Mouse (Mus musculus) heart, postnatal 14 days (tissue): ENCODE measurements at regions not wholly inside any gene's neighbourhood (a gene's known extent, or its start where the extent isn't known, plus 50 kb on each side); places are given as distances from the start of the nearest gene placed in this dataset.
A peak's percentile ranks its signal among the peaks of the same experiment; 100 is the strongest.

Experiments used
- DNase-seq, 2 experiments: peaks; one replicate each; pipeline ENCODE4 v3.0.0; 2021 to 2022
- intact Hi-C: fragments of 180-260 bp; cut with DNase I; formaldehyde crosslinking; loops from one replicate; pipeline ENCODE4 v1.15.1; 2025

DNA sequence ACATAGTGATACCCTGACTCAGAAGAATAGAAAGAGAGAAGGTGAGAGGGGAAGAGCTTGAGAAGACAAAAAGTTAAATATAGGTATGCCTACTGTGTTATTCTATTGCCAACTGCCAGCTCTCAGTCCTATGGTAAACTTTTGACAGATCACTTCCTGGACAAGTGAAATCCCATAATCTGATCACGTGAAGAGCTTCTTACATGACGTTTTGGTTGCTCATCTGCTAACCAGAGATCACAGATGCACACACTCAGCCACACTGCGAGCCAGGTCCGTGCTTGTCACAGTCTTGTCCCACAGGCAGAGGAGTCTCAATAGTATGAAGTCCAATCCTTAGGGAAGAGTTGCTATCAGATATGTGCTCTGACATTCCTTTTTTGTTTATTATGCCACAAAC, 147.8 kb upstream of the Zfp703 start:
- no peak for DNase-seq
- intact Hi-C loops, result no loop called here

DNA sequence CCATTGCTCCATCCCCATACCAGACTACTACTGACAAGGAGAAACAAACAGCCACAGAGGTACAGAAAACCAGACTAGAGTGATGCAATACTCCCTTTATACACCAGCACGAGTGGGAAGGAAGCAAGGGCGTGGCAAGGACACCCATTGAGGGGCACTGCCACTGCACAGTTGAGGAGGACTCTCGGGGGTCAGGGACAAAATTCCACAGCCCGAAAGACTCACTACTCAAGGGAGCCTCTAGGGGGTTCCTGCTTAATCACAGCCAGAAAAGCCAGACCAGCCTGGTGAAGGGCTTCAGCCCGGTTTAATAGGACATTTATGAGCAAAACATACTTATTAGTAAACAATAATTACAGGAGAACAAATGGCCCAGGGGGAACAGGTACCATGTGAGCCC, 146.0 kb upstream of the Zfp703 start:
- no peak for DNase-seq
- intact Hi-C loops, result loop anchor here (5.0 kb wide), 1 partner anchor 146 kb away; the partner anchor contains the start of gene Zfp703

DNA sequence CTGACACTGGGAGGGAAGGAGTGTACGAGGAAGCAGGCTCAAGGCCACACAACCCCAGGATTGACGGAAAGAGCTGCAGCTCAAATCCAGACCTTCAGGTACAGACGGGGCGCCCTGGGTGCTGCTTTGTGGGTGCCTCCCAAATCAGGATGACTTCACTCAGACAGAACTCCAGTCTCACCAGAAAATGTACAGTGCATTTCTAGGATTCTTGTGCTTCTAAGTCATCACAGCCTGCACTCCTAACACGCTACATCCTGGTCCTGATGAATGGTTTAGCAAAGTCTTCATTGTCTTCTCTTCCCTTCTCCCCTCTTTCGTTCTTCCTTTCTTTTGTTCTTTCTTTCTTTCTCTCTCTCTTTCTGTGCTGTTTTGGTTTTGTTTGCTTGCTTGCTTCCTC, 145.3 kb upstream of the Zfp703 start:
- intact Hi-C loops, result loop anchor here (5.0 kb wide), 1 partner anchor 146 kb away; the partner anchor contains the start of gene Zfp703

DNA sequence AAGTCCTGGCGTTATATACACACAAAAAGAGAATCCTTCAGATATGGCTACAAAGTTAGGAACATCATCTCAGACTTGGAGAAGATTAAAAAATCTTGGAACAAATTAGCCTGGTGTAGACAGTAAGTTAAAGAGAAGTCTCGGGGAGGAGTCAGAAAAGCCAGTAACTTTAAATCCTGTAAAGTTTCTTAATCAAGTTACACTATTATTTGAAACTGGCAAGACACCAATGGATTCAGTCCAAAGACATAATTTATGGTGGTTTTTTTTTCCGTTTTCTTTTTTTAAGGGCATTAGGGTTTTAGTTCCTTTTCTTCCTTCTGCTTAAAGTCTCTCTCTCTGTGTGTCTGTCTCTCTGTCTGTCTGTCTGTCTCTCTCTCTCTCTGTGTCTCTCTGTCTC, 144.6 kb upstream of the Zfp703 start:
- intact Hi-C loops, result loop anchor here (5.0 kb wide), 1 partner anchor 145 kb away; the partner anchor contains the start of gene Zfp703
- no peak for DNase-seq

More for the DNA sequence above, 145.3 kb upstream of the Zfp703 start:
- DNase-seq, result no peak

DNA sequence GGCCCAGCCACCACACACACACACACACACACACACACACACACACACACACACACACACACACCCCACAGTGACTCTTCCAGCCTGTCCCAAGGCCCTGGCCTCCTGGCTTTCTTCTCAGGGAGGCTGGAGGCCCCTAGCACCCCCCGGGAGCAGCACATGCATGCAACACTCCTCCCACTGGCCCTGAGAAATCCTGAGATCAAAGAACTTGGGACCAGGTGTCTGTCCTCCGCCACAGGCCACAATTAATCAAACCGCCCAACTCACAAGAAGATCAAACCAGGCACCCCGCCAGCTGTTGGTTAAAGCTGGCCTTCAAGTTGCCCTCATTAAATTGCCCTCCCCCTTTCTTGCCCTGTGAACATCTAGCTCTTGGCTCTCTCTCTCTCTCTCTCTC, 143.8 kb upstream of the Zfp703 start:
- intact Hi-C loops, result loop anchor here (5.0 kb wide), 1 partner anchor 144 kb away; the partner anchor contains the start of gene Zfp703
- DNase-seq, result no peak

DNA sequence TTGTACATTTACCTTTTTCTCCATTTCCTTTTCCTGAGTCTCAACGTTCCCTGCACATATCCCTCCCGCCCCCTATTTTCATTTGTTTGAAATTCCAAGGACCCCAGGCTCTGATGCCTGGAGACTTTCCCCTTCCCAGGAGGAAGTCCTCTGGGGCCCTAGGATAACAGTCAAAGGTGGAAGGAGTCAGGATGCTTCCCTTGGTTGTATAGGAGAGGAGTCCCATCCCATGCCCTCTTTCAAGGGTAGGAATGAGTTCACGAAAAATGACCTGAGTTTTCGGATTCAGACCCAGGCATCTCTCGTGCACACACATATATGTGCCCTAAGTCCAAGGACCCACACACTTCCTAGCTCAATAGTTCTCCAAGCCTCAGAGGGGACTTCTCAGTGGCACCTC, 143.3 kb upstream of the Zfp703 start:
- DNase-seq, result no peak
- intact Hi-C loops, result loop anchor here (5.0 kb wide), 1 partner anchor 144 kb away; the partner anchor contains the start of gene Zfp703

DNA sequence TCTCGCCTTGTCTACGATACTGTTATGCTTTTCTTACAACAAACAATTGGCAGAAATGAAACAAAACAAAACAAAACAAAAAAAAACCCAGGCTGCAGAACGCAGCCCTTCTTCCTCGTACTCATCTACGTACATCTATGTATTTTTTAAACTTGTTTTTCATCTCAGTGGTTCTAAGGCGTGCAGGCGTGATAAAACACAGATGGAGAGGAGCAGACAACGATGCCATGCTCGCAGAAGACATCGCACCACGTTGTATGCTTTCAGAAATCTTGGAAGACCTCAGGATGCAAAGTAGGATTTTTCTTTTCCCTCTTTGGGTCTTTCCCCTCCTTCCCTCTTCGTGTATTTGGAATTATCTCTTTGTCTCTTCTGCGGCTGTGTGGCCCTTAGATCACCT, 142.5 kb upstream of the Zfp703 start:
- intact Hi-C loops, result loop anchor here (5.0 kb wide), 1 partner anchor 143 kb away; the partner anchor contains the start of gene Zfp703
- no peak for DNase-seq

DNA sequence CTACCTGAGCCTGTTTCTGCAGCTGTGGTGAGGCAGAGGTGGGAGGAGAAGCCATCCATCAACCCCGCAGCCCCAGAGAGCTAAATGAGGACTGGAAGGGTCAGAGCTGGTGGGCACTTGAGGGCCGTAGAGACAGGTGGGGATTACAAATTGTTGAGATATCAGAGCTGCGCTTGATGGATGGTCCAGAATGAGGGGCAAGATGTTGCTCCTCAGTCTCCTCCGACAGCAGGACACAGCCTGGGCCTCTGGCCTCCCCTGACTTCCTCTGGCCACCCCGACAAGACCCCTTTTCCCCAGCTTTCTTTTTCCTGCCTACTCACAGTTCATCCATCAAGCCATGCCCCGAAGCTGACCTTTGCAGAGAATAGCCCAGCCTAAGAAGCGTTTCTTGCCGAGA, 142.0 kb upstream of the Zfp703 start:
- intact Hi-C loops, result no loop called here
- DNase-seq, result no peak

DNA sequence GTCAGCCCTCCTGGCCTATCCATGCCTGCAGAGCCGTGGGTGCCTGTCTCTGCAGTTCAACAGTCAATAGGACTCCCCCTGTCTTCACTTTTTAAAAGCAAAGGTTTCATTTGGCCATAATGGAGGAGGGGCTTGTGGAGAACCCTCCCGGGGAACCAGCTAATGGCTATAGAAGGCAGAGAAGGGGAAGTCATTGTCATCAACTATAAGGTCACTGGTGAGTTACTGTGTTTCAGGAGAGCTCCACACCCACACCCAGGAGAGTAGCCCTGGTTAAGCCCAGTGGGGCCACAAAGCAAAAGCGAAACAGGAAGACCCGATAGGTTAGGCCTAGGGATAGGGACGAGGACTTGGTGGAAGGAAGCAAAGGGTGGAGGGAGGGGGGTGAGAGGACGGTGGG, 141.5 kb upstream of the Zfp703 start:
- intact Hi-C loops, result no loop called here
- no peak for DNase-seq

DNA sequence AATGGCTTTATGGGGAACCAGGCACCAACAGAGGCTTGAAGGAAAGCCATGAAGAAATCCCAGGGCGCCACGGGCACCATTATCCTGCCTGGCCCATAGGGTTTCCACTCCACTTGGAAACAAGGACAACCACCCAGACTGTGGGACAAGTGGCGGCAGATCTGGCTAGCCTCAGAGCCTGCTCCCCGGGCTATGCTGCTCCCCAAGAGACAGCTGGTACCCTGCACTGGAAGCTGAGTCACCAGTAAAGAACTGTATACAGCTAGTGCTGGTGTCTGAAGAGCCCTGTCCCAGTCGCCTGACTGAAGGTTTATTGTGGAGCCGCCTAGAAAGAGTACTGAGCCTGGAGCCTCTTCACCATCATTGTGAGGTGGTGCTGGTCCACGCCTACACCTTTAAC, 140.6 kb upstream of the Zfp703 start:
- intact Hi-C loops, result no loop called here
- no peak for DNase-seq

DNA sequence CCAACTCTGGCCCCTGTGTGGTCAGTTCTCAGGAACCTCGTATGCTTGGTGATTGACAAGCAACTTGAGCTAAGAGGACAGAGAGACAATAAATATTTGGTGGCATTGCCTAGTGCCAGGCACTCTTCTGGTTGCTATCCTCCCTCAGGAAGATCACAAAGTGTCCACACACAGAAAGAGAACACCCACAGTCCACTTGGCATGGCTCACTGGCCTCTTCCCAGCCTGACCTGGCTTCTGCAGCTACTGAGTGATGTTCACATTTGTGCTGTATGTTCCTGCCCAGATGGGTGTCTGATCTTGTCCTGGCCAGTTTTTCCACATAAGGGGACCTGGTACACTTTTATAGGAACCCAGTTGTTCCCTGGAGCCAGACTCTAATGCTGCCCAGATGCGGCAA, 136.8 kb upstream of the Zfp703 start:
- intact Hi-C loops, result no loop called here
- DNase-seq, result peak; percentile 24 to 55

DNA sequence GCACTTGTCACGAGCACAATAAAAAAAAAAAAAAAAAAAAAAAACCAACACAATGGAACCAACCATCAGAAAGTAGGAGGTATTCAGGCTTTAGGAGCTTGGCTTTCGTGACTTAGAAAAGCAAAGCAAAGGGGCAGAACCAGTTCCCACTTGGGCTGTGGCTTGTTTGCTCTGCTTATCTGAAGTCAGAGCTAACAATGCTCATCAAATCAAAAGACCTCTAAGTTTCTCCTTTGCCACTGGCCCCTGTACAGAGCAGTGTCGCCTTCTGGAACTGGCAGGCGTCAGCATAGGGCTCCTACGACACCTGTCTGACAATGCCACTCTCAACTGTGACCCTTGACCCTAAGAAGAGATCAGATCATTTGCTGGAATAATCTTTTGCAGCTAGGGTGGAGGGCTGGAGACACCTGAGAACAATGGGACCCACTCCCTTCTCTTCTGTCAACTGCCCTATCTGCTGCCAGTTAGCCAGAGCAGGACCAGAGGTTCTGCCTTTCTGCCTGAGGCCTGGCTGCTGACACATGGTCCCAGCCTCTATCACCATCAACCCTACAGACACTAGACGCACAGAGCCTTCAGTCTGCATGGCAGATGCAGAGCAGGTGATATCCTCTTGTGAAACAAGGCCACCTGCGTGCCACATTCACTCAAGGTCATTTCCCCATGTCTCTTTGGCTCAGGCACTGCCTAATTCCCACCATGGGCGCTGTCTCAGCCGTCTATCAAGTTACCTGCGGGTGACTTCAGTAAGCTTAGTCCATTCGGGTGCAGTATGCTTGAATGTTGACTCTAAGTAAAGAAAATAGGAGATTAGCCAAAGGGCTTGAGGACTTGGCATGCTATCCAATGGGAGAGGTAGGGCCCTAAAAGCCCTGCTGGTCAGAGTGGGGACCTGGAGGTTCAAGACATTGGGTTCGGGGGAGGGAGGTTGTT, 136.1 kb upstream of the Zfp703 start:
- intact Hi-C loops, result no loop called here
- no peak for DNase-seq

DNA sequence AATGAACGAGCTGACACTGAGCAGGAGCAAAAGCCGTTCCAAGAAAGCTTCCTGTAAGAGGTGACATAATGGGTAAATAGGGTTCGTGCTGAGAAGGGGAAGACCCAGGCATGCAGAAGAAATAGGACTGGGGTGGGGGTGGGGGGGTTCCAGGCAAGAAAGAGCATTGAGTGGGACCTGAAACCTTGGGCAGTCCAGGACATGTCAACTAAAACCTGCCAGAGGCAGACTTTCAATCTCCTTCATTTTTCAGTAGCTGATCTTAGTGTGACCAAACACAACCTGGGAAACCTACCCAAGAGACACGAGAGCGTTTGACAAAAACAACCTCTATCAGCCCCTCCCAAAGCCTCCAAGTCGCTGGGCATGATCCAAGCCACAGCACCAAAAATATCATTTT, 133.4 kb upstream of the Zfp703 start:
- intact Hi-C loops, result no loop called here
- DNase-seq, result no peak

DNA sequence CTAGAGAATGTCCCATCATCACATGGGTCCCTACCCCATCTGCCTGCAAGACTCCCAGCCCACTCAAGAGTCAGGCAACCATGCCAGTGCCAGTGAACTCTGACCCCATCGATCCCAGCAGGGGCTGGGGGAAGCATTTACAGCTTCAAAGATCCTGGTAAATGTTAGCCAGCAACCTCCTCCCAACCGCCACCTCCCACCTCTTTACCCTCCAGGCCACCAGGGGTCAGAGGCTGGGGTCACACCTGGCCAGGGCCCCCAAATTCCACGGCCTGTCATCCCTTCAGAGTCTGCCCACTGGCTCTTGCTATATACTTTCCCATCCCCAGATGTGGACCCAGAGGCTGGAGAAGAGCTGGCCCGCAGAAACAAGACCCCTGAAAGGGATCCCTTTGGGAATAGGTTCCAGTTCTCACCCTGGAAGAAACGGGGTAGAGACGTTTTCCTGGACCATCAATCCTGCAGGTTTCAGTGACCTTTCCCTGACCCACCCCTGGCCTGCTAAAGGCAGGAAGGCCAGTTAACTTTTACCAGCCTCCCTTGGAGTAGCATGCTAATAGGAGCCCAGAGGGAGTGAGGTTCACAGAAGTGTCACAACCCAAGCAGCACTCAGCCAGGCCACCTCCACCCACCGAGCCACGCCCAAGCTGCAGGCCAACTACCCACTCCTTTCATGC, 132.9 kb upstream of the Zfp703 start:
- intact Hi-C loops, result no loop called here
- no peak for DNase-seq

DNA sequence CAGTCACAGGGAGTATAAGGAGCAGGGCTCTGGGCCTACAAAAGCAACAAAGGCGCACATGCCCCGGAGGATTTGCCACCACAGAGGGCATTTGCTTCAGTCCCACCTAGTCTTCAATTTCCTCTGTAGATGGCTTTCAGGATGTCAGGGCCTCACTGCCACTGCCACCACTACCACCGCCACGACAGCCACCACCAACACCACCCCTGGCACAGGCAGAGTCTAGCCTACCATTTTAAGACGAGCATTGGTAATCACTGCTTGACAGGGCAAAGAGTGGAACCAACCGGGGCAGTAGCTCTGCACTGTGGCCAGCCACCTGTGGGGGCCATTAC, 132.3 kb upstream of the Zfp703 start:
- no peak for DNase-seq
- intact Hi-C loops, result loop anchor here (5.0 kb wide), 1 partner anchor 133 kb away; the partner anchor contains the start of gene Zfp703

DNA sequence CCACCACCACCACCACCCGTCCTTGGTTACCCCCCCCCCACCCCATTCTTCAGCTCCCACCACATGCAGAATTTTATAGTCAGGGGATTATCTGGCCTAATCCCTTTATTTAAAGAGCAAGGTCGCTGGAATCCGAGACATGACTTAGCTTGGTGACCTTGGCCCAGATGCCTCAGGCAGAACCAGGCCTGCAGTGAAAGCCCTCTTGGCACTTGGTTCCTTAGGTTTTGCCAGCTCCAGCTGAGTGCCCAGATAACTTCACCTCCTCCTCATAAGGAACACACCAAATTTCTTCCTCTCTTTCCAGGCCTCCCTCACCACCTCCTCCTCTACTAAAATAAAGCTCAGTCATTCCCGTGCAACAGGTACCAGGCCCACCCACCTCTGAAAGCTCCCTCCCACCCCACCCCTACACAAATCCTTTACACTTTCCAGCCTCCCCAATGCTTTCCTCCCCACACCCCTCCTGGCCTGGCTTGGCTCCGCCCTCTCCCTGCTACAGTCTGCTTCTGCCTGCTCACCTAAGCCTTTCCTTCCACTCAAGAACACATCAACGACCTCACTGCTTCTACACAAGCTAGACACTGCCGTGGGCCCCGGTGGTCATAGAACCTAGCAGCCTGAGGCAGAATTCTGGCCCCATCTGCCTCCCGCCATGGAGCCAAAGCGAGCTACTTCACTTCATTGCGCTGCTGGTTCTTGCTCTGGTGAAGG, 131.5 kb upstream of the Zfp703 start:
- intact Hi-C loops, result loop anchor here (5.0 kb wide), 1 partner anchor 132 kb away; the partner anchor contains the start of gene Zfp703
- DNase-seq, result peak; percentile 32 to 58

DNA sequence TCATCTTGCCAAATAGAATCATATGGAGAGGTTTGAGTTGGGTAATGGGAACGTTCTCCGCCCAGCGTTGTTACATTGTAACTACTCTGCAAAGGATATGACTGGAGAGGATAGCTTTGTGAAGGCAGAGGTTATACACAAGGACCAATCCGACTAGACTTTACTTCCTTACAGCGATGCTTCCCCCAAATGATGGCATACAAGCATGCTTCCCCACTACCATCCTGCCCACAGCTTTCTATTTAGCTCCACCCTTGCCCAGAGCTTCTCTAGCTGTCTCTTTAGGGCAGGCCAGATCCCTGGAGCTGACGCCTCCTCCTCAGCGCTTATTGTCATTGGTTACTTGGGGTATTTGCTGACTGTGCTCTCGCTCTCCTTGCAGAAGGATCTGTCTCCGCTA, 130.1 kb upstream of the Zfp703 start:
- no peak for DNase-seq
- intact Hi-C loops, result loop anchor here (5.0 kb wide), 1 partner anchor 130 kb away; the partner anchor contains the start of gene Zfp703

DNA sequence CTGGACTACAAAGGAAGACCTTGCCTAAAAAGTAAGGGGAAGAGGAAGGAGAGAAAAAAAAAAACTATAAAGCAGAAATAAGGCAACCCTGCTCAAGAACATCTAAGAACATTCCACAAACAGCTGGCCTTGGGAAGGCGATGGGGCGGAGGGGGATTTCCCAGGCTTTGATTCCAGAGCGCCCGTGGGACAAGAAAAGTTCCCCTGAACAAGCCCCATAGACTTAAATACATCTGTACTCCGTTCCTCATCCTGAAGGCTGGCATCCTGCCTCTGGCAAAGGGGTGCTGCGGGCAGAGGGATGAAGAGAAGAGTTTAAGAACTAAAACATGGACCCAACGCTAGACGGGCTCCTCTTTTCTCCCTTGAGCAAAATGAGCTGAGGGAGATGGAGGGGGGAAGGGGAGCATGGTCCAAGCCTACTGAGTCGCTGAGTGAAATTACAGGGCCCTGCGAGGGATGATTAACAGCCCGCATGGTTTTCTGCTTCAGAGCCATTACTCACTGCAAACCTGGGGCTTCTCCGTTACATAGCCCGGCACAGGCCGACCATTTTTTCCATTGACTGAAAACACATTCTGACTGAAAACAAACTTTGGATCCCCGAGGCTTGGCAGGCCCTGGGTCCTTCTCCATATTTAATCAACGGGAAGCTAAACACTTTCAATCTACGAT, 128.9 kb upstream of the Zfp703 start:
- intact Hi-C loops, result loop anchor here (5.0 kb wide), 1 partner anchor 129 kb away; the partner anchor contains the start of gene Zfp703
- DNase-seq, result peak in 1 of 2 experiments; percentile 26

DNA sequence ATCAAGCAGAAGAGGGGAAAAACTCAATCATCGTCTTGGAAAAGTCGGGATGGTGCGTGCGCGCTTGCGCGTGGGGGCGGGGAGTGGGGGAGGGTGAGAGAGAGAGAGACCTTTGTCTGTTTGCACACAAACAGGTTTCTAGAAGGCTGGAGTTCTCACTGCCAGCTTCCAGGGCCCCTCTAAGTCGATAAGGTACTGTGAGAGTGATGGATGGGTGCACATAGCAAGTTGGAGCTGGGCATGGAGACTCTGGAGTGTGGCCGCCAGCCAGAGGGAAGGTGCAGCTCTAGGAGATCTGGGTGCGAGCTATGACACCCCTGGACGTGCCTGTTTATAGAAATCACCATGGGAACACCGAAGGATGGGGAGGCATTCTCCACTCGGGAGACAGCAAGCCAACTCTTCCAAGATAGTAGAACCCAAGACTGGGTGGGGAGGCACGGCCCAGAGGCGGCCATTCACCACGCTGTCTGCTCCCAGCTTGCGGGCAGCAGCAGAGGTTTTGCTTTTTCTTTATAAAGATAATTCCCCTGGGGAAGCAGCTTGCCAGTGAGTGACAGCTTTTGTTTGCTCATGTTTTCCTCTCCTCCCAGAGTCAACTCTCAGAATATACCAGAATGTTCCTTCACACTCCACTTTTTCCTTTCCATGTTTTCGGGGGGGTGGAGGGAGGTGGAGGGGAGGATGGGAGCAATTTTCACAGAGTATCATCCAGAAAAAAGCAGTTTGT, 128.0 kb upstream of the Zfp703 start:
- DNase-seq, result peak; percentile 40 to 50
- intact Hi-C loops, result loop anchor here (5.0 kb wide), 1 partner anchor 128 kb away; the partner anchor contains the start of gene Zfp703
